Mouse (Mus musculus) frontal cortex, postnatal 36 days (tissue): ENCODE measurements around the gene Nkrf.
"Not testable (repeated sequence)": the region's sequence is repeated elsewhere in the genome, so short reads cannot be mapped to it uniquely, and the experiment has no call there.

ENCODE experiments used
- DNase-seq, 2 experiments: peaks; one replicate each; pipeline ENCODE4 v3.0.0; 2022; ENCODE audit warnings: low spot score in 2 of 2

Gene Nkrf

DNA sequence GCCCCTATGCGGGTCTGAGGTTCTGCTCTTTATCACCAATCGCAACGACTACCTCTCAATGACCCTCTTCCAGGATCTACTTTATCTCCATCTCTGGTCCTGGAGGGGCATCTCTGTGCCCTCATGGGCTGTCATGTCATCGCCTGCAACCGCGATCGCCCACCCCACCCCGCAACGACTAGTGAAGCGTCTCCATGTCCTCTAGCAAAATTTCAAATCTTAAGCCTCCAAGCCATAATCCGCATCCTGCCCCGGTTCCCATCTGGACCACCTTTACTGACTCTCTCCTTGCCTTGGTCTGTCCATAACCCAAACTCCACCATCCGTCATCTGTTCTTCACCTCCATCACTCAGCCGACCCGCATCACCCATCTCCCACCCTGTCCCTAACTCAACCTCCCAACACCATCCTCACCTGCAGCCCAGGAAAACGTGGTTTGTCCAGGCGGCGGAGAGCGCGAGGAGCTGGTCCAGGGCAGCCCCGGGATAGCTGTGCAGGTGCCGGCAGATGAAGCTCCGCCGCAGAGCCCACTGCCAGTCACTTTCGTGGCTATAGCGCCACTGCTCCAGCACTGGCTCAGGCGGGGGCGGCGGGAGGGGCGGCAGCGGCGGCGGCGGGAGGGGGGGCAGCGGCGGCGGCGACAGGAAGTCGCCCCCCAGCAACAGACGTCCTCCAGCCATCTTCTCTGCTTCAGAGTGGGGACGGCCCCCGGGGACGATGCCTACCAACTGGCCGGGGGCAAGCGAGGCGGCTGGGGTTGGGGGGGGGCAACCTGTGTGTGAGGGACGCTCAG lies at the start of gene Nkrf:
Gene Nkrf, minus strand, starts transcription at position 579 of the 794 bp plus-strand sequence.
- peak; percentile 22 to 34 for DNase-seq

DNA sequence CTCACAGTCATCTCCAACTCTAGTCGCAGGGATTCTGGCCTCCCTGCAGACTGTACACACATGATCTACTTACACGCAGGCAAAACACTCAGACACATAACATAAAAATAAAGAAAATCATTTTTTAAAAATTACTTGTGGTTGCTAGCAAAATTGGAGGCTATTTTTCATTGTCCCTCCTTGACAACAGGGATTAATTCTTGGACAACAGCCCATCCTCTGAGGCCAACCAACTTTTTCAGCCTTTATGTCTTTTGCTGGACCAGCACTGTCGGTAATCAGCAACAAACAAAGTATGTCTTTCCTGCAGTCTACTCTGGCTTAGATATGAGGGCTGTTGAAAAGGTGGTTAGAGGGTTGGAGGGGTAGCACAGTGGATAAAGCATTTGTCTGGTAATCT lies 38.4 kb upstream of the Nkrf start:
- DNase-seq = no peak

DNA sequence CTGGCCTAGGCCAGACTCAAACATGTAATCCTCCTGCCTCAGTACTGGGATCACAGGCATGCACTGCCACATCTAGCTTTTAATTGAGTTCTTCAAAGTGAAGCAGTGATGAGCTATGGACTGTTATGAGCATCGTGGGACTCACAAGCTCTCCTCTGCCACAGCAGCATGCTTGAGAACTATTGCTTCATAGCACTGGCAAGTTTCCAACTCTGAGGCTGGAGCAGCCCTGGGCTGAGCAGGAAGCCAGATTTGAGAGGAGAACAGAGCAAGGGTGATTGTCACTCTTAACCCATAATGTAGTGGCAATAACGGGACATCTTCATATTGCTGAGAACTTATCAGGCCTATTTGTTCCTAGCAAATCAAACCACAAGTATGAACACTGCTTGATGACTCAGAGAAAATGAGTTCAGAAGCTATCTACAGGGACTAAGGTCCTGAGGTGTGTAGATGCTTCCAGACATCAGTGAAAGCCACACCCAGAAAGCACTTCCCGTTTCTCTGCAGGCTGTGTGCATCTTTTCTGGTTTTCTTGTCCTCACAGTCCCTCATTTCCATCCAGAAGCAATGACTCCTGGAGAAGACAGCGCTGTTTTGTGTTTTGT lies 37.2 kb upstream of the Nkrf start:
- DNase-seq = peak in 1 of 2 experiments; percentile 9

DNA sequence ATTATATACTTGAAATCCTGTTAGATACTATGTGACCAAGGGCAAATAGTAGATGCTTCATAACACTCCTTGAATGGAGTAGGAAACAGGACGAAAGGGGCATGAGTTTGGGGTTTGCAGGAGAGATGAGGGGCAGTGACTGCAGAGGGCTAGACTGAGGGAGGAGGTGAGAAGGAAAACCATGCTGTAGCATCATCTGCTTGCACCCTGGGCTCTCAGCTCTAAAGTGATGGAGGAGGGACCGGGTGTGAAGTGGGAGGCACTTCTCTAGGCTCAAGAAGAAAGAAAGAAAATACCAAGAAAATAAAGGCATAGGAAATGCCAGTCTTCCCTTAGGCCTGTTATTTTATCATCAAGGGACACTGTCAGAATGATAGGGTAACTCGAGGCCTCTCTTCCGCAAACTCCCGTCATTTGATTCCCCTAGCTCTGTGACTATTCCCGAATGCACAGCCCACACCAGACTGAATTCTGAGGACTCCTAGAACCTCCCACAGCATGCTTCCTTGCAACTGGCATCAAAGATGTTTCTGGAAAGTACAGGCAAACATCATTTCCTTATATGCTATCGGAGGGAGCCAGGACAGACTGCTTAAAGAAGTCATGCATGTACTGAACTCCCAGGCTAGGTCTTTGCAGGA lies 32.7 kb upstream of the Nkrf start:
- DNase-seq = peak in 1 of 2 experiments; percentile 21

DNA sequence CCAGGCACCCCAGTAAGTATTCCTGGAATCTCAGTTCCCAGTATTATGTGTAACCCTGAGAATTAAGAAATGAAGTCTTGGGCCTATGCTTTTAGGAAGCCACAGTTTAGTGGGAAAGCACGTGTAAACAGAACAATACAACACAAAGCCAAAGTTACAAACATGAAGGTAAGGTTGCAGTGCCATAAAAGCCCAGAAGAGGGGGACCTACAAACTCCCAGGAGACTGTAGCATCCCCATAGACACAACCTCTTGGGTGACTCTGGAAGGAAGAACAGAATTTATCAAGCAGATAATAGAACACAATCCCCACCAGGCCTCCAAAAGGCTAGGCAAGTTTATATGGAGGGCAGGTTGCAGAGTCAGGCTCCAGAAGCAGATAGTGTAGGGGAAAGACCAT lies 27.9 kb upstream of the Nkrf start:
- DNase-seq = no peak

DNA sequence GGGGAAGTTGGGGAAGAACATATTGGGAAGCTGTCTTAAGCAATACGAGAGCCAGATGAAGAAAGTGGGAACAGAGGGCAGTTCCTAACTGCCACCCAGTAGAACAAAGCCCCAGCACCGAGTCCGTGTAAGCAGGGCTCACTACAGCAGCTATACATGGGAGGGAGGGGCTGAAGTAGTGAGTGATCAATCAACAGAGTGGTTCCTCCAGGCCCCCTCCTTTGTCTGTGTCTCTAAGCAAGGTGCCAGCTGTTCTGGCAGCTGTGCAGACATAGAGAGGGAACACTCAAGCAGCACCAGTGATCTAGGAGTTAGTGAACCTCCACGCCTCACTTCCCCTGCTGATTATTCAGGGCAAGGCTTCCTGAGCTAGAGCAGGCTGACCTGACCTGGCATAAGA lies 27.0 kb upstream of the Nkrf start:
- DNase-seq = no peak

DNA sequence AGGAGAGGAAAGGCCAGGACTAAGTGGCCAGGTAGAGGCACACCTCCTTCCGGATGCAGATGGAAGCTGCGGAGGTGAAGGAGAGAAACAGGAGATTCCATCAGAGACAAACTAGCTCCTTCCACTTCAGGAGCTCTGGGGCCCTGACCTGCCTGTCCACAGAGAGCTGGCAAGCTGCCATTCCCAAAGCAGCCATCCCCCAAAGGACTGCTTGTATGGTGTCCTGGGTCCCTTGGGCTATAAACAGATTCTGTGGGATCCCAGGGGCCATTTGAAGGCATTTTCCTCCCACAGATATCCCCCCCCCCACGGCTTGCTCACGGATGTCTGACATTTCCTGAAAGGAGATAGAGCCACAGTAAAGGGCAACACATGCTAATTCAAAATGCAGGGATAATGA lies 26.1 kb upstream of the Nkrf start:
- no peak for DNase-seq

DNA sequence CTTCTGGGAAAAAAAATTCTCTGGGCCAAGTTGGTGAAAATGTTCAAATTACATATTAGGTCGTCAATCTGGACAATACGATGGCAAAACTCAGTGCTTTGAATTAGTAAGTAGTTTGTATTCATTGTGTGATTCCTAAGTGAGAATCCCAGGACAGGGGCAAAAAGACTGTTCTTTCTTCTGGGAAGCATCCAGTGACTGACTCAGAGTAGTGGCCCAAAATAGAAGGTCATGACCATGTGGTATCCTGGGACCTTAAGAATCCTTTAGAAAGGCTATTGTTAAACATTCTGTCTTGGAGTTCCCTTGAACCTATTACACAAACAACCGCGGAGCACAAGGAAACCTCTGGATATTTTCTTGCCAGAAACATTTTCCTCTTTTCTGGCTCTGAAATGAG lies 18.6 kb upstream of the Nkrf start:
- no peak for DNase-seq

DNA sequence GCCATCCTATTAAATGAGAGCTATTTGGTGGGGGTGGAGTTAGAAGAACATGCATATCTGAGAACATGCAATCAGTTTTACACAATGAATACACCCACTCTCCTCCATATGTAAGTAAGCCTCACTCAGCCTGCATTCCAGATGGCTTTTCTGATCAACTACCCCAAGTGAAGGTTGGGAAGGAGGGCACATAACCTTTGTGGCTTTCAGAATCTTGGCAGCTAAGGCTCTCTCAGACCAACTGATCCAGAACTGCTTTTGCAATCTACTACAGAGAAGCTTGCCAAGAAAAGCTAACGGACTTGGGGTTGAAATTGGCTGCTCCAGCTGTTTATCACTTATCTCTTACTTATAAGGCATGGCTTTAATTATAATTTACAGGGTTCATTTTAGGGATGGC lies 15.1 kb upstream of the Nkrf start:
- no peak for DNase-seq

DNA sequence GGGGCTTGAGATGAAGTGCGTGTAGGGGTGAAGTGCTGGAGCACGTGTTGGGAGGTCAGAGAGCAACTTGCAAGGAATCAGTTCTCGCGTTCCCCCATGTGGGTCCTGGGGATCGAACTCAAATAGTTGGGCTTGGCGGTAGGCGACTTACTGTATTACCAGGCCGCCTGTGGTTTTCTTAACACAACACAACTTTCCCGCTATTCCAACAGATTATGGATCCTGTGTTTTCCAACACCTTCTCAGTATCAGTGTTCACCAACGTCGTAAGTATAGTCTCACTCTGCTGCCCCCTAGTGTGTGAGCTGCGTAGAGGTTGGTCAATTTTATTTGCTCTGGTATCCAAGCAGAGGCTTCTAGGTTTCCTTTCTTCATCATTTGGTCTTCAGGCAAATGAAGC lies 8.6 kb upstream of the Nkrf start:
- DNase-seq = peak; percentile 26 to 28

DNA sequence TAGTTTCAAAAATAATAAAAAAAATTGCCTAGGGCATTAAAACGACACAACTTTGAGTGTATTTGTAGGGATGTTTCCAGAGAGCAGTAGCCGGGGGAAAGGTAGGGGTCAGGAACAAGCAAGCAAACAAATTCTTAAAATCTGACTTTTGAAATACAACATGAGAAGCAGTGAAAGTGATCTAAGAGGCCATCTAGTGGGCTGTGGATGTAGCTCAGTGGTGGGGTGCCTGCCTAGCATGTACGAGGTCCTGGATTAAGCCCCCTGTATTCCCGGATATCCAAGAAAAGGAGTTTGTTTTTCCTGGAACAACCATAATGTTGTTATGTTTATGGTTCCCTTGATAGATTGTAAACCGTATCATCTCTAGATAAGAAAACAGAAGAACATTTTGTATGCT lies 3.8 kb upstream of the Nkrf start:
- no peak for DNase-seq

DNA sequence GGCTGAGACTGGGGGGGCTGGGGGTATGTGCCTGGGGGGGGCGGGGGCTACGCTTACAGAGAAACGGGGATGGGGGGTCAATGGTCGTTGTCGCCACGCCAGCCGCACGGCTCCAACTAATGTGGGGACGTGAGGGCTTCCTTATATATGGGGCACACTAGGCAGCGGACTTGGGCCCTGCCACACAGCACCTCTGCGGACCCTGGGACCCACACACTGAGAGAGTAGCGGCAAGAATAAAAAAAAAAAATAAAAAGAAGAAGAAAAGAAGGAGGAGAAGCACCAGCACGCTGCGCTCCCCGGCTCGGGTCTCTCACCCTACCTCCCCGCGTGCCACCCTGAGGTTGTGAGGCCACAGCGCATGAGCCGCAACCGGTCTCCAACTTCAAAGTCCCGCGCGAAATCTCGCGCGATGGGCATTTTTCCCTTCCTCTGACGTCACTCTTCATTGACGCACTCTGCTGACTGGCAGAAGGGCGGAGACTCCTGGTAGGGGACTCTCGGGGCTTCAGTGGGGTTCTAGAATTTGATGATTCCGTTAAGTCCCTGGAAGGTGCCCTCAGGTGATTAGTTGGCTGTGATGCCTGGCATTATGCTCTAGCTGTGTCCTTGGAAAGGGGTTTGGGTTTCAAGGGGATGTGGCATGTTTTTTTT lies 543 bp upstream of the Nkrf start:
- DNase-seq = peak; percentile 89 to 95

DNA sequence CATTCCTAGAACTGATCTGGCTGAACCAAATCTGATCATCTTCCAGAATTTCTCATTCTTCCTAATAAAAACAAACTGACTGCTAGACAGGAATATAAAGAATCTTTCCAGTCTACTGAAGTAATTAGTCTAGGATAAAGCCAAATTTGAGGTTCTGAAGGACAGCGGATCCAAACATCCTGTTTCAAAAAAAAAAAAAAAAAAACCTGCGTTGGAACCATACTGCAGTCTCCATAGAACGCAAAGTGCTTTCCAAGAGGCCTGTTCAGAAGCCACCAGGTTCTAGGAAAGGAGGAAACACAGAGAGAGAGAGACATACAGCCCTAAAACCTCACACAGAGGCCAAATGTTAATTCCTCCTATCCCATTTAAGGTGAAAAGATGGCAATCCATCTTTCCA lies 1.0 kb downstream of the Nkrf start:
- no peak for DNase-seq

DNA sequence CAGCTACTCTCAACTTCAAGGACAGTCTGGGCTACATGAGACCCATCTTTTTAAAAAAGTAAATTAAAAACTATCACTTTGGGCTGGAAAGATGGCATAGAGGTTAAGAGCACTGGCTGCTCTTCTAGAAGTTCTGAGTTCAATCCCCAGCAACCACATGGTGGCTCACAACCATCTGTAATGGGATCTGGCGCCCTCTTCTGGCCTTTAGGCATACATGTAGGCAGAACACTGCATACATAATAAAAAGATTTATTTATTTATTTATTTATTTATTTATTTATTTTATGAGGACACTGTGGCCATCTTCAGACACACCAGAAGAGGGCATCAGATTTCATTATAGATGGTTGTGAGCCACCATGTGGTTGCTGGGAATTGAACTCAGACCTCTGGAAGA lies 3.8 kb downstream of the Nkrf start:
- DNase-seq = not testable (repeated sequence)

DNA sequence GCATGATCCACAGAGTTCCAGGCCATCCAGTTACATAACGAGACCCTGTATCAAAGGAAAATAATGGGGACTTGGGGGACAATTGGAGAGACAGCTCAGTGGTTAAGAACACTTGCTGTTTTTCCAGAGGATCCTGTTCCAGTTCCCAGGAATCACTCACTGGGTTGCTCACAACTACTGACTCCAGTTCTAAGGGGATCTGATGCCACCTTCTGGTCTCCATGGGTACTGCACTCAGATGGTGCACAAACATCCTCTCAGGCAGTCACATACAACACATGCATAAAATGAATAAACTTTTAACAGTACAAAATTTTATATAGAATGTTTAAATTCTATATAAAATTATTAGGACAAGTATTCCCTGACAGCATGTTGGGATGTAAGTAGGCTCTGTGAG lies 18.0 kb downstream of the Nkrf start:
- DNase-seq = no peak

DNA sequence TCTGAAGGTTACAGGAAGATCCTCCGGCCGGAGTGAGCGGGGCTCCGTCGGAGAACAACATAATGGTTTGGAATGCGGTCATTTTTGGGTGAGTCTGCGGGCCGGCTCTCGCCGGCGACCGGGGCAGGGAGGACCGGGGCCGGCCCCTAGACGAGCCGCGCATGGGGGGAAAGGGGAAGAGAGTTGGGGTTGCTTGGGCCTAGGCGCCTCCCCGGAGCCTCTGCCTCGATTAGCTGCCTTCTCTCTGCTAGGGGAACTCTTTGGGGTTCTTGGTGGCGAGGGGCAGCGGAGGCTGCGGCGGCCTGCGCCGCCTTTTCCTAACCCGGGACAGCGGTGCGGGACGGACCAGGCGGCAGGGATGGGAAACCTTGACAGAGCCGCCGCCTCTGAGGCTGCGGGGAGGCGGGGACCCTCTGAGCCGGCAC lies 28.0 kb downstream of the Nkrf start:
- DNase-seq = peak; percentile 3 to 9

DNA sequence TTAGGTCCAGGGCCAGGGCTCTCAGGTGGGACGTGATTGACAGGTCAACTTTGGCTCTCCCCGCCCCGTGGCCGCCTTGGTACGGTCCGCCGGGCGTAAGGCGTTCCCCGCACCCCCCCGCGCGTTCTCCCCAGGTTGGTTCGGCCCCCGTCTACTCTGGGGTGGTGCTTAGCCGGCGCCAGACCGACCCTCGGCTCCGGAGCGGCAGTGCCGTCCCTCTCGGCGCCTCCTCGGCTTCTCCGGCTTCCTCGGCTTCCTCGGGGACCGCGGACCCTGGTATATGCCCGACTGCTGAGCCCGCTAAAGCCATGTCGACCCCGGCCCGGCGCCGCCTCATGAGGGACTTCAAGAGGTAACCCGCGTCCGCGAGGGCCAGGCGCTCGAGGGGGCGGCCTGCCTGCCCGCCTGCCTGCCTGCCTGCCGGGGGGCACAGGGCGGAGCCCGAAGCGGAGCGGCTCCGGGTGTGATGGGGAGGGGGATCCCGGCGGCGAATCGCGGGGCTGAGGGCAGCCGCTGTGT lies 28.5 kb downstream of the Nkrf start:
- peak; percentile 75 to 78 for DNase-seq

DNA sequence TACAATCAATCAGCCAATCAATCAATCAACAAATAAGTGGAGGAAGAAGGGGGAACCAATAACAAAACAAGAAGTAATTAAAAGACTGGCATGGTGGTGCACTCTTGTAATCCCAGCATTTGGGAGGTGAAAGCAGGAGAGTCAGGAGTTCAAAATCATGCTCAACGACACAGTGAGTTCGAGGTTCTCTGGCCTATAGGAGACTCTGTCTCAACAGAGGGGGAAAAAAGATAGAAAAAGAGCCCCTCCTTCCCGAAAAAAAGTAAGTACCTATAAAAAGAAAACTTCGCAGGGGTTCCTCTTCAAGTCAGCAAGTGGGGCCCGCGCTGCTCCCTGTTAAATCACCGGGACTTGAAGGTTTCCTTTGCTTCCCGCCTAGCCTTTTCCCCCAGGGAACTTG lies 28.9 kb downstream of the Nkrf start, which contains the start of the genes Ube2a and C330007P06Rik:
Gene Ube2a, plus strand, starts transcription at position 136 of the 400 bp plus-strand sequence.
Gene C330007P06Rik, minus strand, starts transcription at position 347 of the 400 bp plus-strand sequence.
- DNase-seq = no peak

DNA sequence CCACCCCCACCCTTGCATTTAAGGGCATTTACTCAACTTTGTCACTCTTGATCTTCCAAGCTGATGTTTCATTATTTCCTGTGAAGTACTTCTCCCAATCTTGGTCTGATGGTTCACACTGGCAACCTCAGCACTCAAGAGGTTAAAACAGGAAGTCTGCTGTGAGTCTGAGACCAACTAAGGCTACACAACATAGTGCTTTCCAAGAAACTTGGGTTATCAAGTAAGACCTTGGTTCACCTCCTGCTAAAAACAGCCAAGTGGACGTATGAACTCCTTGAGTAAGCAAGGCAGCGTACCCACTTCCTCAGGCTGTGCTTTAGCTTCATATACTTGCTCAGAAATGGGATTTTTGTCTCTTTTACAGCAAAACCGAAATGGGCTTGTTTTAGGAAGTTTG lies 32.3 kb downstream of the Nkrf start:
- DNase-seq = no peak

DNA sequence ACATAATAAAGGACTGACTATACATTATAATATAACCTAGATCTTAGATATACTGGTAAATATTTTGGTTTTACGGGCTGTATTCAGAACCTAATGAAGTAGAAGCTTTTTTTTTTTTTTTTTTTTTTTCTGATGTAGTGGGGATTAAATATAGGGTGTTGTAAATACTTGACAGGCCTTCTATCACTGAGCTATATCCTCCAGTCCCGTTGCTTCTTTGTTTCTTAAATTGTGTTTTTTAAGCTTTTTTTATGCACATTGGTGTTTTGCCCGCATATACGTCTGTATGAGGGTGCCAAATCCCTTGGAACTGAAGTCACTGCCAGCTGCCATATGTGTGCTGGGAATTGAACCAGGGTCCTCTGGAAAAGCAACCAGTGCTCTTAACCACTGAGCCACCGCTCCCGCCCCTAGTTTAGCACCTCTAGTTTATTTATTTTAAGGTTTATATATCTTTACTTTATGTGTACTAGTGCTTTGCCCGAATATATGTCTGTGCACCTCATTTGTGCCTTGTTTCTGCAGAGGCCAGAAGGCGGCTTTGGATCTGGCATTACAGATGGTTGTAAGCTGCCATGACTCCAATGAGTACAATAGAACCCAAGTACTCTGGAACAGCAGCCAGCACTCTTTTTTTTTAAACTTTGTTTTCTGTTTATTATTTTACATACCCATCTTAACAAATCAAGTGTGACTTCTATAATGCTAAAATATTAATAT lies 37.9 kb downstream of the Nkrf start:
- no peak for DNase-seq
